Mouse (Mus musculus): ENCODE data around the gene Capn8. TPM values are rescaled to one million over a fixed set of nuclear protein-coding genes. Genes with fewer than 3 reads are reported as not detected.

The Capn8 gene
- polyA plus RNA-seq, 1 experiment, result 0.24 TPM

GRCm38 (mm10) chr1:182559530-182559929, 5.3 kb upstream of the Capn8 start:
- no peaks in the 10 kb centered on the region for H3K27me3 ChIP-seq (ENCODE audit: control insufficient read depth, insufficient read depth, low read length, poor library complexity, severe bottlenecking)
- no peaks in the 10 kb centered on the region for H3K4me1 ChIP-seq (ENCODE audit: control insufficient read depth, insufficient read depth, low read length)
- no peak overlapping the region for H3K9ac ChIP-seq (ENCODE audit: low read depth, poor library complexity, severe bottlenecking)
- TF ChIP-seq EP300 (IDR thresholded peaks at IDR 0.05; ENCODE audit: insufficient read depth, low read depth, low read length) (no peak), CTCF (IDR thresholded peaks at IDR 0.05; ENCODE audit: low read depth, low read length) (no peak), POLR2A (IDR thresholded peaks at IDR 0.05; ENCODE audit: insufficient read depth, low read length) (no peak)
- H3K9me3 ChIP-seq (replicated peaks; ENCODE audit: control insufficient read depth, insufficient read depth, low read length, poor library complexity, severe bottlenecking), result no peaks in the 10 kb centered on the region
- H3K36me3 ChIP-seq (ENCODE audit: control insufficient read depth, insufficient read depth, low read length, poor library complexity, severe bottlenecking), result no peaks in the 10 kb centered on the region
- H3K27ac ChIP-seq (ENCODE audit: insufficient read depth, low read length), result no peak overlapping the region
- no peak overlapping the region for H3K4me3 ChIP-seq (ENCODE audit: low read depth, low read length)

GRCm38 (mm10) chr1:182560390-182561098, 4.3 kb upstream of the Capn8 start:
- H3K27me3 ChIP-seq (ENCODE audit: control insufficient read depth, insufficient read depth, low read length, poor library complexity, severe bottlenecking), result no peaks in the 10 kb centered on the region
- 0 out of 2 replicates have a peak, but pooled peaks have one; percentile 12 for TF ChIP-seq EP300 (IDR thresholded peaks at IDR 0.05; ENCODE audit: insufficient read depth, low read depth, low read length)
- TF ChIP-seq CTCF (IDR thresholded peaks at IDR 0.05; ENCODE audit: low read depth, low read length), result peak; percentile 69
- TF ChIP-seq POLR2A (IDR thresholded peaks at IDR 0.05; ENCODE audit: insufficient read depth, low read length), result no peak
- H3K9me3 ChIP-seq (replicated peaks; ENCODE audit: control insufficient read depth, insufficient read depth, low read length, poor library complexity, severe bottlenecking), result no peaks in the 10 kb centered on the region
- no peaks in the 10 kb centered on the region for H3K36me3 ChIP-seq (ENCODE audit: control insufficient read depth, insufficient read depth, low read length, poor library complexity, severe bottlenecking)
- H3K27ac ChIP-seq (ENCODE audit: insufficient read depth, low read length), result no peak overlapping the region
- no peak overlapping the region for H3K4me3 ChIP-seq (ENCODE audit: low read depth, low read length)
- no peak overlapping the region for H3K9ac ChIP-seq (ENCODE audit: low read depth, poor library complexity, severe bottlenecking)
- H3K4me1 ChIP-seq (ENCODE audit: control insufficient read depth, insufficient read depth, low read length), result no peaks in the 10 kb centered on the region

- Histone ChIP-seq H3K4me3 (ENCODE audit: low read depth, low read length) (no peak overlapping the region), H3K27ac (ENCODE audit: insufficient read depth, low read length) (no peak overlapping the region), H3K4me1 (ENCODE audit: control insufficient read depth, insufficient read depth, low read length) (no peaks in the 10 kb centered on the region), H3K36me3 (ENCODE audit: control insufficient read depth, insufficient read depth, low read length, poor library complexity, severe bottlenecking) (no peaks in the 10 kb centered on the region), H3K9me3 (replicated peaks; ENCODE audit: control insufficient read depth, insufficient read depth, low read length, poor library complexity, severe bottlenecking) (no peaks in the 10 kb centered on the region), H3K27me3 (ENCODE audit: control insufficient read depth, insufficient read depth, low read length, poor library complexity, severe bottlenecking) (no peaks in the 10 kb centered on the region), H3K9ac (ENCODE audit: low read depth, poor library complexity, severe bottlenecking) (no peak overlapping the region)
- TF ChIP-seq POLR2A (IDR thresholded peaks at IDR 0.05; ENCODE audit: insufficient read depth, low read length) (no peak), EP300 (IDR thresholded peaks at IDR 0.05; ENCODE audit: insufficient read depth, low read depth, low read length) (no peak), CTCF (IDR thresholded peaks at IDR 0.05; ENCODE audit: low read depth, low read length) (no peak)
These were observed 2.8 kb upstream of the Capn8 start for GRCm38 (mm10) chr1:182561945-182562514.

- H3K4me3 ChIP-seq (ENCODE audit: low read depth, low read length), result no peak overlapping the region
- H3K9ac ChIP-seq (ENCODE audit: low read depth, poor library complexity, severe bottlenecking), result no peak overlapping the region
- no peaks in the 10 kb centered on the region for H3K9me3 ChIP-seq (replicated peaks; ENCODE audit: control insufficient read depth, insufficient read depth, low read length, poor library complexity, severe bottlenecking)
- TF ChIP-seq POLR2A (IDR thresholded peaks at IDR 0.05; ENCODE audit: insufficient read depth, low read length) (no peak), EP300 (IDR thresholded peaks at IDR 0.05; ENCODE audit: insufficient read depth, low read depth, low read length) (no peak), CTCF (IDR thresholded peaks at IDR 0.05; ENCODE audit: low read depth, low read length) (no peak)
- no peaks in the 10 kb centered on the region for H3K4me1 ChIP-seq (ENCODE audit: control insufficient read depth, insufficient read depth, low read length)
- no peak overlapping the region for H3K27ac ChIP-seq (ENCODE audit: insufficient read depth, low read length)
- H3K36me3 ChIP-seq (ENCODE audit: control insufficient read depth, insufficient read depth, low read length, poor library complexity, severe bottlenecking), result no peaks in the 10 kb centered on the region
- H3K27me3 ChIP-seq (ENCODE audit: control insufficient read depth, insufficient read depth, low read length, poor library complexity, severe bottlenecking), result no peaks in the 10 kb centered on the region
These were observed 2.0 kb upstream of the Capn8 start for GRCm38 (mm10) chr1:182562576-182563370.

- Histone ChIP-seq H3K9ac (ENCODE audit: low read depth, poor library complexity, severe bottlenecking) (no peak overlapping the region), H3K4me3 (ENCODE audit: low read depth, low read length) (no peak overlapping the region), H3K36me3 (ENCODE audit: control insufficient read depth, insufficient read depth, low read length, poor library complexity, severe bottlenecking) (no peaks in the 10 kb centered on the region), H3K27ac (ENCODE audit: insufficient read depth, low read length) (no peak overlapping the region), H3K4me1 (ENCODE audit: control insufficient read depth, insufficient read depth, low read length) (no peaks in the 10 kb centered on the region), H3K27me3 (ENCODE audit: control insufficient read depth, insufficient read depth, low read length, poor library complexity, severe bottlenecking) (no peaks in the 10 kb centered on the region), H3K9me3 (replicated peaks; ENCODE audit: control insufficient read depth, insufficient read depth, low read length, poor library complexity, severe bottlenecking) (no peaks in the 10 kb centered on the region)
- TF ChIP-seq CTCF (IDR thresholded peaks at IDR 0.05; ENCODE audit: low read depth, low read length) (no peak), EP300 (IDR thresholded peaks at IDR 0.05; ENCODE audit: insufficient read depth, low read depth, low read length) (no peak), POLR2A (IDR thresholded peaks at IDR 0.05; ENCODE audit: insufficient read depth, low read length) (no peak)
These were observed 586 bp downstream of the Capn8 start for GRCm38 (mm10) chr1:182565351-182565835.
